Mouse (Mus musculus) MEL (cell line): ENCODE measurements around the gene Mpnd. TPM values are rescaled to one million over a fixed set of nuclear protein-coding genes. Genes with fewer than 3 reads are reported as not detected.

ENCODE experiments used
- DNase-seq: peaks from one replicate; pipeline ENCODE4 v3.0.0; 2011; ENCODE audit warnings: low read depth, low spot score
- H3K27ac ChIP-seq: 2 replicates; pipeline ENCODE4 v1.5.1; 2012; ENCODE audit warnings: low read depth, mild to moderate bottlenecking, control low read depth, low read length, moderate library complexity; ENCODE audit not compliant: control insufficient read depth
- H3K27me3 ChIP-seq, 2 experiments: fragments of 150-350 bp in 1 of 2; sonication (generic) in 1 of 2; 2 replicates each; pipeline ENCODE4 v1.6.1; 2012; ENCODE audit warnings: low read length in 2 of 2, mild to moderate bottlenecking in 2 of 2, improper control_type of control experiment in 1 of 2, moderate library complexity in 1 of 2; ENCODE audit not compliant: insufficient read depth in 2 of 2, control insufficient read depth in 1 of 2
- H3K36me3 ChIP-seq, 2 experiments: 2 replicates each; pipeline ENCODE4 v1.6.1; 2012 to 2014; ENCODE audit warnings: low read length in 2 of 2, improper control_type of control experiment in 1 of 2, inconsistent platforms in 1 of 2, mild to moderate bottlenecking in 1 of 2; ENCODE audit not compliant: insufficient read depth in 2 of 2, control insufficient read depth in 1 of 2
- H3K4me1 ChIP-seq, 2 experiments: fragments of 150-350 bp in 1 of 2; sonication (generic) in 1 of 2; 2 replicates each; pipeline ENCODE4 v1.6.1; 2012; ENCODE audit warnings: low read length in 2 of 2, improper control_type of control experiment in 1 of 2, mild to moderate bottlenecking in 1 of 2; ENCODE audit not compliant: insufficient read depth in 2 of 2, control insufficient read depth in 1 of 2
- H3K4me3 ChIP-seq, 2 experiments: fragments of 150-350 bp in 1 of 2; sonication (generic) in 1 of 2; 2 replicates each; pipeline ENCODE4 v1.5.1; 2012; ENCODE audit warnings: low read depth in 2 of 2, low read length in 2 of 2, mild to moderate bottlenecking in 2 of 2, moderate library complexity in 2 of 2, control low read depth in 1 of 2, improper control_type of control experiment in 1 of 2; ENCODE audit not compliant: control insufficient read depth in 1 of 2, insufficient read depth in 1 of 2
- H3K79me2 ChIP-seq: 2 replicates; pipeline ENCODE4 v1.6.1; 2012; ENCODE audit warnings: mild to moderate bottlenecking, low read length, moderate library complexity; ENCODE audit not compliant: control insufficient read depth, poor library complexity, insufficient read depth
- H3K9ac ChIP-seq: 2 replicates; pipeline ENCODE4 v1.6.1; 2012; ENCODE audit warnings: low read depth, mild to moderate bottlenecking, control low read depth, low read length, moderate library complexity; ENCODE audit not compliant: control insufficient read depth, poor library complexity, severe bottlenecking
- H3K9me3 ChIP-seq: fragments of 150-350 bp; sonication (generic); replicated peaks from 2 replicates; pipeline ENCODE4 v1.6.1; 2012; ENCODE audit warnings: mild to moderate bottlenecking, low read length, improper control_type of control experiment, moderate library complexity; ENCODE audit not compliant: insufficient read depth
- CHD1 ChIP-seq: IDR thresholded peaks from 2 replicates; pipeline ENCODE4 v1.6.1; 2012; ENCODE audit warnings: low read depth, mild to moderate bottlenecking, inconsistent platforms, low read length, improper control_type of control experiment
- E2F4 ChIP-seq: IDR thresholded peaks from 2 replicates; pipeline ENCODE4 v1.6.1; 2011; ENCODE audit warnings: low read depth, low read length, improper control_type of control experiment, borderline replicate concordance
- EP300 ChIP-seq, 2 experiments: IDR thresholded peaks; 2 replicates each; pipeline ENCODE4 v1.6.1; 2011; ENCODE audit warnings: improper control_type of control experiment in 2 of 2, low read length in 2 of 2, low read depth in 1 of 2, mild to moderate bottlenecking in 1 of 2
- HCFC1 ChIP-seq: IDR thresholded peaks from 2 replicates; pipeline ENCODE4 v1.6.1; 2012; ENCODE audit warnings: low read depth, mild to moderate bottlenecking, inconsistent platforms, low read length, improper control_type of control experiment, moderate library complexity
- KAT2A ChIP-seq: conservative IDR thresholded peaks from 2 replicates; pipeline ENCODE4 v1.6.1; 2012; ENCODE audit warnings: low read depth, low read length, improper control_type of control experiment, inconsistent platforms
- MAFK ChIP-seq: IDR thresholded peaks from 2 replicates; pipeline ENCODE4 v1.6.1; 2011; ENCODE audit warnings: low read depth, mild to moderate bottlenecking, low read length, improper control_type of control experiment, borderline replicate concordance
- MAX ChIP-seq: IDR thresholded peaks from 2 replicates; pipeline ENCODE4 v1.6.1; 2011; ENCODE audit warnings: low read length, improper control_type of control experiment
- MAZ ChIP-seq: IDR thresholded peaks from 2 replicates; pipeline ENCODE4 v1.6.1; 2012; ENCODE audit warnings: low read depth, mild to moderate bottlenecking, inconsistent platforms, low read length, improper control_type of control experiment
- MEF2A ChIP-seq: IDR thresholded peaks from 2 replicates; pipeline ENCODE4 v1.6.1; 2014; ENCODE audit warnings: low read depth, mild to moderate bottlenecking, inconsistent platforms, low read length, improper control_type of control experiment; ENCODE audit not compliant: poor library complexity, insufficient replicate concordance, severe bottlenecking; ENCODE audit errors: extremely low read depth
- MYB ChIP-seq: IDR thresholded peaks from 2 replicates; pipeline ENCODE4 v1.6.1; 2011; ENCODE audit warnings: mild to moderate bottlenecking, low read depth, low read length, improper control_type of control experiment
- MYC ChIP-seq: IDR thresholded peaks from 2 replicates; pipeline ENCODE4 v1.6.1; 2011; ENCODE audit warnings: low read depth, mild to moderate bottlenecking, low read length, improper control_type of control experiment, moderate library complexity
- POLR2A ChIP-seq, 2 experiments: IDR thresholded peaks; 2 replicates each; pipeline ENCODE4 v1.6.1; 2011 to 2012; ENCODE audit warnings: low read length in 2 of 2, mild to moderate bottlenecking in 2 of 2, control low read depth in 1 of 2, improper control_type of control experiment in 1 of 2, low read depth in 1 of 2, moderate library complexity in 1 of 2; ENCODE audit not compliant: control insufficient read depth in 1 of 2, insufficient read depth in 1 of 2, poor library complexity in 1 of 2
- POLR2AphosphoS2 ChIP-seq: IDR thresholded peaks from 2 replicates; pipeline ENCODE4 v1.6.1; 2011; ENCODE audit warnings: low read length, improper control_type of control experiment
- POLR2AphosphoS5 ChIP-seq: IDR thresholded peaks from 2 replicates; pipeline ENCODE4 v1.6.1; 2012; ENCODE audit warnings: low read depth, borderline replicate concordance, mild to moderate bottlenecking, inconsistent platforms, low read length, moderate library complexity, mixed read lengths
- RAD21 ChIP-seq: IDR thresholded peaks from 2 replicates; pipeline ENCODE4 v1.6.1; 2011; ENCODE audit warnings: mild to moderate bottlenecking, low read depth, low read length, improper control_type of control experiment
- RCOR1 ChIP-seq: IDR thresholded peaks from 2 replicates; pipeline ENCODE4 v1.6.1; 2012; ENCODE audit warnings: low read depth, mild to moderate bottlenecking, inconsistent platforms, low read length, improper control_type of control experiment
- SIN3A ChIP-seq: IDR thresholded peaks from 2 replicates; pipeline ENCODE4 v1.6.1; 2012; ENCODE audit warnings: low read length, improper control_type of control experiment, inconsistent platforms
- UBTF ChIP-seq: IDR thresholded peaks from 2 replicates; pipeline ENCODE4 v1.6.1; 2012; ENCODE audit warnings: low read depth, mild to moderate bottlenecking, inconsistent platforms, low read length, improper control_type of control experiment, moderate library complexity, borderline replicate concordance; ENCODE audit not compliant: insufficient read depth
- ZKSCAN1 ChIP-seq: IDR thresholded peaks from 2 replicates; pipeline ENCODE4 v1.6.1; 2012; ENCODE audit warnings: low read depth, mild to moderate bottlenecking, inconsistent platforms, low read length, improper control_type of control experiment, moderate library complexity
- ZMIZ1 ChIP-seq: IDR thresholded peaks from 2 replicates; pipeline ENCODE4 v1.6.1; 2012; ENCODE audit warnings: low read depth, mild to moderate bottlenecking, inconsistent platforms, low read length, improper control_type of control experiment, moderate library complexity
- polyA plus RNA-seq, 2 experiments: library from polyadenylated mRNA; stranded (reverse) in 1 of 2; unstranded in 1 of 2; fragments of >175 nt in 1 of 2; fragments of >200 nt in 1 of 2; gene quantifications; 2 replicates each; pipeline versions ENCODE4 v1.2.1 to v1.2.4; 2012; ENCODE audit warnings: low replicate concordance in 2 of 2, low read depth in 1 of 2; ENCODE audit not compliant: insufficient read length in 2 of 2, insufficient read depth in 1 of 2, missing spikeins in 1 of 2
- total RNA-seq: library from RNA; depleted of rRNA; stranded (reverse); fragments of 300-350 nt; gene quantifications from 2 replicates; pipeline ENCODE4 v1.2.3, GENCODE M21; 2012; rRNA removed

Gene Mpnd
- total RNA-seq (3.9 and 5.6 TPM in 2 replicates), polyA plus RNA-seq (10 to 100 TPM in 1 of 2 experiments, not detected in 1; 18.3 TPM)

DNA sequence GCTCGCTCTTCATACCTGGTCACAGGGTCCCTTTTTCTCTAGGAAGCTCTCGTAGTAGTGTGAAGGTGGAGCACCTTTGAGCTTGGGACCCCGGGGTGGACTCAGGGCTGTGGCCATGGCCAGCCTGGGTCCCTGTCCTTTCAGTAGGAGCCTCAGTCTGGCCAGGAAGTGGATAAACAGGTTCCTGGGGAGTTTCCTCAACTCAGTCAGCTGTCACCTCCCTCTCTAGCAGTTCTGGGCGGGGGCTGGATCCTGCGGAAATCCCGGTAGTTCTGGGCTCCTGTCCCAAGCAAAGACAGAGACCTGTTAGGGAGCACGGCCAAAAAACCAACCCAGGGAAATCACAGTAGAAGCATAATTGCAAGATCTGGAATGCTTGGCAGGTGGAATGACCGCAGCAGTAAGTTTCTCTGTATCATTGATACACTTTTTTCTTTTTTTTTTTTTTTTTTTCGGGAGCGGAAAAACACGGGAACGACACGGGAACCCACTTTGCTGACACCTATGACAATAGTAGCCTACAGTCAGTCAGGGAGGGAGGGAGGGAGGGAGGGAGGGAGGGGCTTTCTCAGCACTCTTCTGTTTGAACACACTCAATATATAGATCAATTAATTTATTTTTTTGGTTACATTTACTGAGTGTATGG is at the start of gene Mpnd, which contains the start of gene Stap2:
Mpnd (plus strand) TSS at position 297 of the 647 bp plus-strand sequence.
Stap2 (minus strand) TSS at position 170 of the 647 bp plus-strand sequence.
- Histone ChIP-seq H3K9ac (no peak within 1 kb of the TSS), H3K79me2 (no peaks in the 10 kb centered on the region), H3K4me1 (peaks cover 0 to 16% of the 10 kb centered on the region in 2 experiments; a peak in 2 of 4 replicates), H3K9me3 (no peaks in the 10 kb centered on the region), H3K4me3 (no peak within 1 kb of the TSS), H3K36me3 (peaks cover 0 to 8% of the 10 kb centered on the region in 2 experiments; a peak in 2 of 4 replicates), H3K27ac (no peak within 1 kb of the TSS), H3K27me3 (no peaks in the 10 kb centered on the region)
- peak; percentile 71 for DNase-seq
- TF ChIP-seq SIN3A: no peak

DNA sequence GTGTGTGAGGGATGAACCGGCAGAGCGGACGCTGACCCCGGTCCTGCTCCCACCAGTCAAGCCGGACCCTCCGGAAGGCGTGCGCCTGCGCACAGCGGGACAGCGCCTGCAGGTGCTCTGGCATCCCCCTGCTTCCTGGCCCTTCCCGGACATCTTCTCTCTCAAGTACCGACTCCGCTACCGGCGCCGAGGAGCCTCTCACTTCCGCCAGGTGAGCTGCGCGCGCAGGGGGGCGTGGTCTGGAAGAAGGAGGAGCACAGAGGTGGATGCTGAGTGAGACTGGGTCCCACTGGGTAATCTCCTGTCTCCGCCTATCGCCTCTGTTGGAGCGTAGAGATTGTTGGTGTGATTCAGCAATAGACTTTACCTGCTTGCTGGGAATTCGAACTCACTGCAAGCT is 49.4 kb upstream of the Mpnd start:
- peaks cover 0 to 2% of the 10 kb centered on the region in 2 experiments; a peak in 2 of 4 replicates for H3K27me3 ChIP-seq
- H3K4me1 ChIP-seq: peaks cover 6 to 15% of the 10 kb centered on the region in 2 experiments; a peak in 3 of 4 replicates
- H3K36me3 ChIP-seq: peaks cover 0 to 5% of the 10 kb centered on the region in 2 experiments; a peak in 1 of 4 replicates
- H3K9me3 ChIP-seq: no peaks in the 10 kb centered on the region
- H3K9ac ChIP-seq: no peak overlapping the region
- H3K4me3 ChIP-seq: no peak overlapping the region
- H3K79me2 ChIP-seq: peaks cover 10% of the 10 kb centered on the region
- no peak for DNase-seq
- H3K27ac ChIP-seq: no peak overlapping the region
- TF ChIP-seq RAD21 (no peak), MAFK (no peak), MYC (no peak), MAZ (no peak), MAX (no peak)

DNA sequence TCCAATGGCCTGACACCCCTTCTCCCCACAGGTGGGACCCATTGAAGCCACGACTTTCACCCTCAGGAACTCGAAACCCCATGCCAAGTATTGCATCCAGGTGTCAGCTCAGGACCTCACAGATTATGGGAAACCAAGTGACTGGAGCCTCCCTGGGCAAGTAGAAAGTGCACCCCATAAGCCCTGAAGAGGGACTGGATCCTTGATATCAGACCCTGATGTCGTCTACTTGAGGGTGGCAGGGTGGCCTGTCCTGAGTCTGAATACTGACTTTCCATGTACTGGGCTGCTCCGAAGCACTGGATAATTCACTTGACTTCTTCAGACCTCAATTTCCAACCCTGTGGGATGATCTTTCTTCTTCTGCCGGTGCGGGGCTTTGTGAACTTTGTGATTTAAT is 48.9 kb upstream of the Mpnd start:
- Histone ChIP-seq H3K27me3 (peaks cover 0 to 2% of the 10 kb centered on the region in 2 experiments; a peak in 2 of 4 replicates), H3K4me1 (peaks cover 6 to 15% of the 10 kb centered on the region in 2 experiments; a peak in 3 of 4 replicates), H3K27ac (no peak overlapping the region), H3K36me3 (peaks cover 0 to 5% of the 10 kb centered on the region in 2 experiments; a peak in 1 of 4 replicates), H3K9me3 (no peaks in the 10 kb centered on the region), H3K9ac (no peak overlapping the region), H3K79me2 (peaks cover 10% of the 10 kb centered on the region), H3K4me3 (no peak overlapping the region)
- no peak for DNase-seq
- TF ChIP-seq MYB (no peak), POLR2AphosphoS5 (no peak), SIN3A (no peak), E2F4 (no peak), RCOR1 (no peak), POLR2AphosphoS2 (no peak), EP300 (IDR thresholded peaks at IDR 0.05; ENCODE audit: low read depth in 1 of 2, low read length in 2 of 2) (no peak), MEF2A (no peak), HCFC1 (no peak), UBTF (no peak), MYC (no peak), ZKSCAN1 (no peak), KAT2A (no peak), ZMIZ1 (no peak), RAD21 (no peak), POLR2A (IDR thresholded peaks at IDR 0.05; ENCODE audit: control insufficient read depth in 1 of 2, insufficient read depth in 1 of 2, low read depth in 1 of 2, low read length in 2 of 2, poor library complexity in 1 of 2) (no peak), CHD1 (no peak)
